Mouse (Mus musculus): Measurements from ENCODE around the gene Zmynd15.

- no peak for TF ChIP-seq CTCF (IDR thresholded peaks at IDR 0.05; ENCODE audit: control insufficient read depth, insufficient read depth, insufficient replicate concordance, low read depth, low read length)
- TF ChIP-seq POLR2A (IDR thresholded peaks at IDR 0.05; ENCODE audit: control insufficient read depth, low read depth, low read length) = no peak
Observed at GRCm38 (mm10) chr11:70433951-70434350, 25.3 kb upstream of the Zmynd15 start.
